Mouse (Mus musculus): ENCODE results near the gene Nudt22. TPM values are rescaled to one million over a fixed set of nuclear protein-coding genes. Genes with fewer than 3 reads are reported as not detected.

Gene Nudt22
- polyA plus RNA-seq, 1 experiment from 2014 or later: 24.9 TPM

GRCm38 (mm10) chr19:6975537-6976521 lies 20.1 kb downstream of the Nudt22 start, which contains the start of gene Plcb3:
Gene Plcb3 (minus strand): TSS chr19:6976470.
- peak; percentile 84 for DNase-seq (ENCODE audit: low spot score)
- WGBS: 0% methylated on average over 16 of the region's 16 CpGs
- Histone ChIP-seq H3K4me1 (ENCODE audit: insufficient read depth, low read depth, low read length) (peaks cover 12% of the 10 kb centered on the region), H3K9ac (replicated peaks; ENCODE audit: low read depth) (peak within 1 kb of the TSS; percentile 52), H3K4me2 (replicated peaks; ENCODE audit: low read depth, low read length) (peak within 1 kb of the TSS; percentile 88), H3K27me3 (replicated peaks; ENCODE audit: insufficient read depth, low read length) (no peaks in the 10 kb centered on the region), H3K9me3 (ENCODE audit: low read length) (no peaks in the 10 kb centered on the region), H3K27ac (ENCODE audit: low read length) (peak within 1 kb of the TSS; percentile 39), H3K36me3 (ENCODE audit: insufficient read depth, low read length) (no peaks in the 10 kb centered on the region), H3K4me3 (ENCODE audit: low read depth, low read length) (peak within 1 kb of the TSS; percentile 64)
- no peak for ATAC-seq
- TF ChIP-seq EP300 (IDR thresholded peaks at IDR 0.05) (0 out of 2 replicates have a peak, but pooled peaks have one; percentile 14), CTCF (IDR thresholded peaks at IDR 0.05) (peak; percentile 57)

GRCm38 (mm10) chr19:6974211-6975205 lies 21.4 kb downstream of the Nudt22 start, which contains the start of gene Ppp1r14b:
Gene Ppp1r14b (plus strand): TSS chr19:6974968.
- ATAC-seq (peak; percentile 60), DNase-seq (ENCODE audit: low spot score) (peak; percentile 89)
- under 1% methylated on average over 66 of the region's 84 CpGs for WGBS
- Histone ChIP-seq H3K4me1 (ENCODE audit: insufficient read depth, low read depth, low read length) (peaks cover 18% of the 10 kb centered on the region), H3K27me3 (replicated peaks; ENCODE audit: insufficient read depth, low read length) (no peaks in the 10 kb centered on the region), H3K4me2 (replicated peaks; ENCODE audit: low read depth, low read length) (peak within 1 kb of the TSS; percentile 88), H3K27ac (ENCODE audit: low read length) (peak within 1 kb of the TSS; percentile 78), H3K36me3 (ENCODE audit: insufficient read depth, low read length) (no peaks in the 10 kb centered on the region), H3K4me3 (ENCODE audit: low read depth, low read length) (peak within 1 kb of the TSS; percentile 64), H3K9ac (replicated peaks; ENCODE audit: low read depth) (peak within 1 kb of the TSS; percentile 52), H3K9me3 (ENCODE audit: low read length) (no peaks in the 10 kb centered on the region)
- TF ChIP-seq CTCF (IDR thresholded peaks at IDR 0.05) (no peak), EP300 (IDR thresholded peaks at IDR 0.05) (no peak)

- WGBS: 20% methylated on average over 12 of the region's 12 CpGs
- Histone ChIP-seq H3K4me1 (ENCODE audit: insufficient read depth, low read depth, low read length) (peaks cover 22% of the 10 kb centered on the region), H3K9ac (replicated peaks; ENCODE audit: low read depth) (no peak overlapping the region), H3K9me3 (ENCODE audit: low read length) (no peaks in the 10 kb centered on the region), H3K36me3 (ENCODE audit: insufficient read depth, low read length) (no peaks in the 10 kb centered on the region), H3K27me3 (replicated peaks; ENCODE audit: insufficient read depth, low read length) (no peaks in the 10 kb centered on the region), H3K4me2 (replicated peaks; ENCODE audit: low read depth, low read length) (peak overlapping the region; percentile 88), H3K27ac (ENCODE audit: low read length) (no peak overlapping the region), H3K4me3 (ENCODE audit: low read depth, low read length) (peak overlapping the region; percentile 64; the same call in 1 of the 2 replicates)
- no peak for TF ChIP-seq EP300 (IDR thresholded peaks at IDR 0.05)
- TF ChIP-seq CTCF (IDR thresholded peaks at IDR 0.05): no peak
- ATAC-seq (no peak), DNase-seq (ENCODE audit: low spot score) (no peak)
Measured at GRCm38 (mm10) chr19:6973581-6974190, 22.2 kb downstream of the Nudt22 start.

GRCm38 (mm10) chr19:6972247-6972917 lies 23.5 kb downstream of the Nudt22 start:
- Histone ChIP-seq H3K4me1 (ENCODE audit: insufficient read depth, low read depth, low read length) (peaks cover 32% of the 10 kb centered on the region), H3K27me3 (replicated peaks; ENCODE audit: insufficient read depth, low read length) (no peaks in the 10 kb centered on the region), H3K9ac (replicated peaks; ENCODE audit: low read depth) (no peak overlapping the region), H3K27ac (ENCODE audit: low read length) (no peak overlapping the region), H3K36me3 (ENCODE audit: insufficient read depth, low read length) (no peaks in the 10 kb centered on the region), H3K9me3 (ENCODE audit: low read length) (no peaks in the 10 kb centered on the region), H3K4me3 (ENCODE audit: low read depth, low read length) (no peak overlapping the region), H3K4me2 (replicated peaks; ENCODE audit: low read depth, low read length) (no peak overlapping the region)
- TF ChIP-seq CTCF (IDR thresholded peaks at IDR 0.05) (no peak), EP300 (IDR thresholded peaks at IDR 0.05) (no peak)
- DNase-seq (ENCODE audit: low spot score) (no peak), ATAC-seq (no peak)
- WGBS: 75% methylated on average over 13 of the region's 13 CpGs

GRCm38 (mm10) chr19:6971644-6972043 lies 24.3 kb downstream of the Nudt22 start:
- H3K4me3 ChIP-seq (ENCODE audit: low read depth, low read length): no peak overlapping the region

More at GRCm38 (mm10) chr19:6971644-6972043, 24.3 kb downstream of the Nudt22 start:
- ATAC-seq (no peak), DNase-seq (ENCODE audit: low spot score) (no peak)
- TF ChIP-seq EP300 (IDR thresholded peaks at IDR 0.05): no peak
- TF ChIP-seq CTCF (IDR thresholded peaks at IDR 0.05): no peak
- no peak overlapping the region for H3K4me2 ChIP-seq (replicated peaks; ENCODE audit: low read depth, low read length)
- no peaks in the 10 kb centered on the region for H3K36me3 ChIP-seq (ENCODE audit: insufficient read depth, low read length)
- no peak overlapping the region for H3K27ac ChIP-seq (ENCODE audit: low read length)
- WGBS: 27% methylated on average over 6 of the region's 6 CpGs
- no peaks in the 10 kb centered on the region for H3K9me3 ChIP-seq (ENCODE audit: low read length)
- H3K9ac ChIP-seq (replicated peaks; ENCODE audit: low read depth): no peak overlapping the region
- no peaks in the 10 kb centered on the region for H3K27me3 ChIP-seq (replicated peaks; ENCODE audit: insufficient read depth, low read length)
- peaks cover 30% of the 10 kb centered on the region for H3K4me1 ChIP-seq (ENCODE audit: insufficient read depth, low read depth, low read length)
